Mouse (Mus musculus) lung, adult 2 months (tissue): Measurements from ENCODE around the gene Zfp3.

Source experiments
- CTCF ChIP-seq: fragments of 200-500 bp; IDR thresholded peaks from 2 replicates; pipeline ENCODE4 v1.5.1; 2011; ENCODE audit warnings: mild to moderate bottlenecking, low read length, control low read depth; ENCODE audit not compliant: insufficient read depth
- POLR2A ChIP-seq: fragments of 200-500 bp; IDR thresholded peaks from 2 replicates; pipeline ENCODE4 v1.6.1; 2011; ENCODE audit warnings: low read depth, mild to moderate bottlenecking, control low read depth, low read length, borderline replicate concordance; ENCODE audit errors: extremely low read depth

DNA sequence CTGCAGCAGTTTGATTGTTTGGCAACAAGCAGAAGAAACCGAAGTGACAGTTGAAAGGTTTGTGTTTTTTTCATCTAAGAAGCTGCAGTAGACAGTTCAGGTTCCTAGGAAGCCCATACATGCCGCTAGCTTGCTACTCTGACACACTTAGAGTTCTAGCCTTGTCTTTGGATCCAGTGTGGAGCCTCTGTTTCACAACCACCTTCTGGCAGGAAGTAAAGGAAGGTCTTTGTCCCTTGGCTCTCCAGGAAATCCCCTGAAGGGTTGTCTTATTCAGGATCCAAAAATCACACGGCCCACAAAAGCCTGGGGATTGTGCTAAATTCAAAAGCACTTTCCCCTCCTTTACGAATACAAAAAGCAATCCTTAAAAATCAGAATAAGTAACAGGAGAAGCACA lies 9.5 kb upstream of the Zfp3 start:
- TF ChIP-seq POLR2A: no peak
- TF ChIP-seq CTCF: no peak
